Mouse (Mus musculus) lung, embryonic 16.5 days (tissue): ENCODE results near the gene Defb21. TPM values are rescaled to one million over a fixed set of nuclear protein-coding genes. Genes with fewer than 3 reads are reported as not detected.
A peak's percentile ranks its signal among the peaks of the same experiment; 100 is the strongest.

Source experiments
- ATAC-seq: fragments of 200-750 bp; cut with Nextera tagmentation; 2 replicates; pipeline ENCODE4 v1.8.0; 2017; ENCODE audit warnings: low read depth, mild to moderate bottlenecking, moderate library complexity
- H3K27ac ChIP-seq: fragments of 300-500 bp; sonication (generic); 2 replicates; pipeline ENCODE4 v1.5.1; 2014; ENCODE audit warnings: mild to moderate bottlenecking, control low read depth, low read length
- H3K27me3 ChIP-seq: fragments of 300-500 bp; sonication (generic); 2 replicates; pipeline ENCODE4 v1.6.1; 2014; ENCODE audit warnings: low read depth, low read length, mixed read lengths; ENCODE audit not compliant: control insufficient read depth, insufficient read depth
- H3K36me3 ChIP-seq: fragments of 300-500 bp; sonication (generic); 2 replicates; pipeline ENCODE4 v1.6.1; 2014; ENCODE audit warnings: low read length; ENCODE audit not compliant: control insufficient read depth, insufficient read depth
- H3K4me1 ChIP-seq: fragments of 300-500 bp; sonication (generic); replicated peaks from 2 replicates; pipeline ENCODE4 v1.6.1; 2014; ENCODE audit warnings: low read length, mixed read lengths; ENCODE audit not compliant: control insufficient read depth, insufficient read depth
- H3K4me2 ChIP-seq: fragments of 300-500 bp; sonication (generic); 2 replicates; pipeline ENCODE4 v1.6.1; 2014; ENCODE audit warnings: low read depth, low read length, control low read depth
- H3K4me3 ChIP-seq: fragments of 300-500 bp; sonication (generic); 2 replicates; pipeline ENCODE4 v1.5.1; 2014; ENCODE audit warnings: mild to moderate bottlenecking, low read length, control low read depth
- H3K9ac ChIP-seq: fragments of 300-500 bp; sonication (generic); 2 replicates; pipeline ENCODE4 v1.6.1; 2014; ENCODE audit warnings: low read length, control low read depth
- H3K9me3 ChIP-seq: fragments of 300-500 bp; sonication (generic); 2 replicates; pipeline ENCODE4 v1.6.1; 2016; ENCODE audit warnings: low read length; ENCODE audit not compliant: control insufficient read depth
- WGBS: fragments of 180-500 bp; shearing (Covaris S2); extraction: QIAGEN DNeasy Blood & Tissue Kit; methylation state at CpG from one replicate; pipeline ENCODE4 v1.1.7; 2014; 5-methylcytosine and 5-hydroxymethylcytosine counted together
- polyA plus RNA-seq: library from polyadenylated mRNA; unstranded; fragments of >200 nt; fragmentation: Nextera tagmentation; extraction: Ambion mirVana; gene quantifications from 2 replicates; pipeline ENCODE4 v1.2.1, GENCODE M21; 2015

The Defb21 gene
- polyA plus RNA-seq, 1 experiment from 2014 or later, result not detected

- 63% methylated on average over 6 of the region's 6 CpGs for WGBS
- no peak overlapping the region for H3K27ac ChIP-seq
- H3K4me1 ChIP-seq, result no peaks in the 10 kb centered on the region
- H3K36me3 ChIP-seq, result no peaks in the 10 kb centered on the region
- no peak for ATAC-seq
- H3K4me2 ChIP-seq, result no peak overlapping the region
- H3K27me3 ChIP-seq, result no peaks in the 10 kb centered on the region
- no peaks in the 10 kb centered on the region for H3K9me3 ChIP-seq
- H3K4me3 ChIP-seq, result no peak overlapping the region
- no peak overlapping the region for H3K9ac ChIP-seq
These were observed 27.5 kb downstream of the Defb21 start for GRCm38 (mm10) chr2:152600076-152600475.

GRCm38 (mm10) chr2:152601275-152601960 lies 28.9 kb downstream of the Defb21 start:
- Histone ChIP-seq H3K9me3 (no peaks in the 10 kb centered on the region), H3K27ac (no peak overlapping the region), H3K4me1 (no peaks in the 10 kb centered on the region), H3K4me2 (no peak overlapping the region), H3K4me3 (no peak overlapping the region), H3K27me3 (no peaks in the 10 kb centered on the region), H3K9ac (no peak overlapping the region), H3K36me3 (no peaks in the 10 kb centered on the region)
- 64% methylated on average over 4 of the region's 4 CpGs for WGBS
- no peak for ATAC-seq

GRCm38 (mm10) chr2:152604057-152604456 lies 31.5 kb downstream of the Defb21 start, which contains the start of gene Defb36:
Defb36 (plus strand) TSS chr2:152604327.
- no peaks in the 10 kb centered on the region for H3K27me3 ChIP-seq
- H3K4me3 ChIP-seq, result no peak within 1 kb of the TSS
- no peak within 1 kb of the TSS for H3K9ac ChIP-seq
- peaks cover 2% of the 10 kb centered on the region for H3K9me3 ChIP-seq
- ATAC-seq, result no peak
- no peak within 1 kb of the TSS for H3K4me2 ChIP-seq
- H3K36me3 ChIP-seq, result no peaks in the 10 kb centered on the region
- H3K27ac ChIP-seq, result no peak within 1 kb of the TSS
- no peaks in the 10 kb centered on the region for H3K4me1 ChIP-seq
- WGBS, result 78% methylated on average over 15 of the region's 15 CpGs

- H3K4me1 ChIP-seq, result no peaks in the 10 kb centered on the region
- no peaks in the 10 kb centered on the region for H3K36me3 ChIP-seq
- no peak for ATAC-seq
- H3K4me2 ChIP-seq, result no peak overlapping the region
- H3K4me3 ChIP-seq, result no peak overlapping the region
- WGBS, result 28% methylated on average over 6 of the region's 6 CpGs
- H3K27ac ChIP-seq, result no peak overlapping the region
- H3K9me3 ChIP-seq, result peaks cover 2% of the 10 kb centered on the region
- H3K27me3 ChIP-seq, result no peaks in the 10 kb centered on the region
- no peak overlapping the region for H3K9ac ChIP-seq
These were observed 35.2 kb downstream of the Defb21 start for GRCm38 (mm10) chr2:152607746-152608145.

- no peak for ATAC-seq
- Histone ChIP-seq H3K27me3 (no peaks in the 10 kb centered on the region), H3K4me3 (no peak overlapping the region), H3K4me2 (no peak overlapping the region), H3K9me3 (peaks cover 2% of the 10 kb centered on the region), H3K36me3 (no peaks in the 10 kb centered on the region), H3K9ac (no peak overlapping the region), H3K4me1 (no peaks in the 10 kb centered on the region), H3K27ac (no peak overlapping the region)
- WGBS, result 100% methylated on average over 1 of the region's 1 CpGs
These were observed 36.2 kb downstream of the Defb21 start for GRCm38 (mm10) chr2:152608719-152609118.

- Histone ChIP-seq H3K9ac (no peak overlapping the region), H3K27ac (no peak overlapping the region), H3K4me2 (no peak overlapping the region), H3K27me3 (no peaks in the 10 kb centered on the region), H3K4me1 (no peaks in the 10 kb centered on the region), H3K36me3 (no peaks in the 10 kb centered on the region), H3K4me3 (no peak overlapping the region), H3K9me3 (peaks cover 2% of the 10 kb centered on the region)
- ATAC-seq, result 0 out of 2 replicates have a peak, but pooled peaks have one; percentile 20
- WGBS, result 19% methylated on average over 8 of the region's 8 CpGs
These were observed 39.6 kb downstream of the Defb21 start for GRCm38 (mm10) chr2:152612193-152612592.

- Histone ChIP-seq H3K27me3 (no peaks in the 10 kb centered on the region), H3K9ac (no peak overlapping the region), H3K4me1 (no peaks in the 10 kb centered on the region), H3K4me2 (no peak overlapping the region), H3K27ac (no peak overlapping the region), H3K36me3 (no peaks in the 10 kb centered on the region), H3K4me3 (no peak overlapping the region), H3K9me3 (no peaks in the 10 kb centered on the region)
- ATAC-seq, result peak; percentile 79
- 8% methylated on average over 7 of the region's 7 CpGs for WGBS
These were observed 43.0 kb downstream of the Defb21 start for GRCm38 (mm10) chr2:152615563-152615962.

- 61% methylated on average over 6 of the region's 6 CpGs for WGBS
- Histone ChIP-seq H3K27me3 (no peaks in the 10 kb centered on the region), H3K4me1 (no peaks in the 10 kb centered on the region), H3K9ac (no peak overlapping the region), H3K27ac (no peak overlapping the region), H3K9me3 (no peaks in the 10 kb centered on the region), H3K36me3 (no peaks in the 10 kb centered on the region), H3K4me3 (no peak overlapping the region), H3K4me2 (no peak overlapping the region)
- ATAC-seq, result no peak
These were observed 43.9 kb downstream of the Defb21 start for GRCm38 (mm10) chr2:152616470-152616869.

GRCm38 (mm10) chr2:152617374-152617773 lies 44.8 kb downstream of the Defb21 start:
- H3K9ac ChIP-seq, result no peak overlapping the region
- H3K4me2 ChIP-seq, result no peak overlapping the region
- WGBS, result 55% methylated on average over 5 of the region's 5 CpGs
- no peak overlapping the region for H3K27ac ChIP-seq
- H3K9me3 ChIP-seq, result no peaks in the 10 kb centered on the region
- H3K4me1 ChIP-seq, result no peaks in the 10 kb centered on the region
- no peaks in the 10 kb centered on the region for H3K36me3 ChIP-seq
- H3K27me3 ChIP-seq, result no peaks in the 10 kb centered on the region
- H3K4me3 ChIP-seq, result no peak overlapping the region
- no peak for ATAC-seq
